Mouse (Mus musculus): Measurements from ENCODE around the gene Tmem258. TPM values are rescaled to one million over a fixed set of nuclear protein-coding genes. Genes with fewer than 3 reads are reported as not detected.

The Tmem258 gene
- polyA plus RNA-seq, 1 experiment from 2014 or later: 389 TPM

DNA sequence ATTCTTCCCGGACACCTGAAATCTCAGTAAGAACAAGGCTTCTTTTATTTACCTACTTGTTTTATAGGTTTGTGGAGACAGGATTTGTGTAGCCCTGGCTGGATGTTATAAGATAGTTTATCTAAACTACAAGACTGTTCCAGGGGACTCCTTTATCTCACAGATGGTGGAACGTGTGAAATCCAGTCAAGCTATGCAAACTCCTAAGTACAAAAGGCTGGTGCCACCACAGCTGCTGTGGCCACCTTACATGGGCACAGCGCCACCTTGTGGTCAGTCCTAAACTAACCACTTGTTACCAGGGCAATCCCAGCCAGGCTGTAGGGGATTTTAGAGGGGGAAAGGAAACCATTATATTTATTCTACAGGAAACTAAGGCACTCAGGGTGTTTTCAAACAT, 5.1 kb upstream of the Tmem258 start:
- WGBS: 29% methylated on average over 3 of the region's 3 CpGs
- Histone ChIP-seq H3K4me1 (replicated peaks) (peaks cover 9% of the 10 kb centered on the region), H3K4me3 (no peak overlapping the region), H3K4me2 (no peak overlapping the region), H3K9me3 (replicated peaks) (no peaks in the 10 kb centered on the region), H3K27ac (ENCODE audit: poor library complexity, severe bottlenecking) (no peak overlapping the region), H3K36me3 (peaks cover 66% of the 10 kb centered on the region), H3K9ac (no peak overlapping the region), H3K27me3 (replicated peaks) (no peaks in the 10 kb centered on the region)
- 0 out of 2 replicates have a peak, but pooled peaks have one; percentile 30 for ATAC-seq (ENCODE audit: insufficient number of reproducible peaks, low FRiP score)

DNA sequence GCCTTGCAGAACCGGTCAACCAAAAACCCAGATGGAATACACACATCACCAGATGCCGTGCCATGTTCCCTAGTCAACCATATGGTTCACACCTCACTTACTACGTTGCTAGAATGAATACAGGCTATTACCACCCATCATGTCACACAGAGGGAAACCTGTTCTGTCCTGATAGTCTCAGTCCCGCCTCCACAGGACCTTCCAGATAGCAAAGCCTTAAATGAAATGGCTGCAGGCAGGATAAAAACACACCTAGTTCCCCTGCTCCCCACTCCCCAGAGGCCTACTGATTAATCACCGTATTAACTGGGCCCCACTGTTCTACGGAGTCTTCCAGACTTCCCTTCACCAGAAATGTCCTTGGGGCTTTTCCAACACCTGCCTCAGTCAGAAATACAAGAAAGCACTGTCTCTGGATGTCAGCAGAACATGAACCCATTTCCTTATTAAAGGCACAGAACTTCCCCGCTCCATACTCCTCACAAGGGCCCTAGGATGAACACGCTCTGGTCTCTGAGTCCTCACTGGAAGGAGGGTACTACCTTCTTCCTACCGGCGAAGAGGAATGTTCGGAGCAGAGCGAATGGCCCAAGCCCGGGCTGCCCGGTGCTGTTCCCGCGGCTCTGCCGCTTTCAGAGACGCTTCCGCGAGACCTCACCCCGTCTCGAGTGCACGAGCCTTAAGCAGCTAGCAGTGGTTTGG, 517 bp upstream of the Tmem258 start:
- peaks cover 16% of the 10 kb centered on the region for H3K4me1 ChIP-seq (replicated peaks)
- ATAC-seq (ENCODE audit: insufficient number of reproducible peaks, low FRiP score): peak; percentile 37
- H3K27ac ChIP-seq (ENCODE audit: poor library complexity, severe bottlenecking): peak overlapping the region; percentile 86
- H3K4me3 ChIP-seq: peak overlapping the region; percentile 88
- peak overlapping the region; percentile 95 for H3K9ac ChIP-seq
- no peaks in the 10 kb centered on the region for H3K27me3 ChIP-seq (replicated peaks)
- no peaks in the 10 kb centered on the region for H3K9me3 ChIP-seq (replicated peaks)
- H3K4me2 ChIP-seq: peak overlapping the region; percentile 81
- 1% methylated on average over 23 of the region's 23 CpGs for WGBS
- peaks cover 51% of the 10 kb centered on the region for H3K36me3 ChIP-seq

DNA sequence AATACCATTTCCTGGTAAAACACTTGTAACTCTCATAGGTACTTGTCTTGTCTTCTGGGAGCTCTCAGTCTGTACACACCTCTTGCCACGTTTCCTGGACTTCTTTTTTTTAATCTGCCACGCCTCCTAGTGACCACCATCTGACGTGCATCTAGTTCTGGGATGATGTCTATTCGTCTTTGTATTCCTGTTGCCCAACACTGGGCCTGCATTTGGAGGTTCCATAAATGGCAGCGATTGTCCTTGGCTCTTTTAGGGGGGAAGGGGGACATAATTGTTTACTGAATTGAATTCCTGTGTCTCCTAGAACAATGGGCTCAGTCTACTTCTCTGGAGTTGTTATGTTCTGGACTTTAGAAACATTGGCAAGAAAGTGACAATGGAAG, 795 bp downstream of the Tmem258 start:
- Histone ChIP-seq H3K27ac (ENCODE audit: poor library complexity, severe bottlenecking) (peak overlapping the region; percentile 86; the same call in 1 of the 2 replicates), H3K9me3 (replicated peaks) (no peaks in the 10 kb centered on the region), H3K4me3 (peak overlapping the region; percentile 88), H3K4me2 (peak overlapping the region; percentile 81), H3K4me1 (replicated peaks) (peaks cover 16% of the 10 kb centered on the region), H3K36me3 (peaks cover 58% of the 10 kb centered on the region), H3K9ac (peak overlapping the region; percentile 95), H3K27me3 (replicated peaks) (no peaks in the 10 kb centered on the region)
- no peak for ATAC-seq (ENCODE audit: insufficient number of reproducible peaks, low FRiP score)
- WGBS: 1% methylated on average over 5 of the region's 5 CpGs

DNA sequence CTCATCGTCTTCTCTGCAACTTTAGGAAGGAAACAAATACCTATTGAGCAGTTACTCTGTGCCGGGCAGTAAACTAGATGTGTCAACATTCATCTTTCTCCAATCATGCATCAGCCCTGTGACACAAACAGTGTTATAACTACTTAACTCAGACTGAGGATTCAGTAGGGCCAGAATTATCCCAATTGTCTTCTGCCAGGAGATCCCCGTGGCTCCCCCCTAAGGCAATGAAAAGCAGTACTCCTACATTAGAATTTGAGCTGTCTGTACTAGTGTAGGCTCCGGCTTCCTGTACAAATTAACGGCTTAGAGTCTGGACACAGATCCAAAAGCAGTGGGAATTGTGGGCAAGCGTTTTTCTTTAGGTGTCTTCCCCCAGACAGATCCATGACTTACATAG, 1.2 kb downstream of the Tmem258 start:
- H3K4me1 ChIP-seq (replicated peaks): peaks cover 16% of the 10 kb centered on the region
- peak overlapping the region; percentile 40; the same call in 1 of the 2 replicates for H3K9ac ChIP-seq
- peaks cover 56% of the 10 kb centered on the region for H3K36me3 ChIP-seq
- ATAC-seq (ENCODE audit: insufficient number of reproducible peaks, low FRiP score): no peak
- H3K27ac ChIP-seq (ENCODE audit: poor library complexity, severe bottlenecking): no peak overlapping the region
- peak overlapping the region; percentile 81 for H3K4me2 ChIP-seq
- WGBS: 73% methylated on average over 6 of the region's 6 CpGs
- peak overlapping the region; percentile 88 for H3K4me3 ChIP-seq
- H3K9me3 ChIP-seq (replicated peaks): no peaks in the 10 kb centered on the region
- H3K27me3 ChIP-seq (replicated peaks): no peaks in the 10 kb centered on the region

DNA sequence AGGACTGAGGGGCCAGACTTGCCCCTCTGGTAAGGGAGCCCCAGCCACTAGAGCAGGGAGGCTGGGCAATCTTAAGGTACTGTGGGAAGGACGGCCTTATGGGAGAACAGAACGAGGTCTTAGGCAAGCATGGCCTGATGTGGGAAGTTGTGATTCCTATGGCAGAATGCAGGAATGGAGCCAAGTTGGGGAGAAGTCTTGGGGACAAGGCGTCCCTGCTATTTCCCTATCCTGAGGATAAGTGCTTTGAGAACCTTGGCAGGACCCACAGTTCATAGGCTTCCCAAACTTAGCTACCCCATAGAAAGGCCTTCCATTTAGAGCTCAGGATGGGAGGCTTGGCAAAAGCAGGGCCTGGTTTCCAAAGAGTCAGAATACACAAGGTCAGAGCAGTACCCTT, 5.0 kb downstream of the Tmem258 start:
- WGBS: 85% methylated on average over 3 of the region's 3 CpGs
- Histone ChIP-seq H3K27me3 (replicated peaks) (no peaks in the 10 kb centered on the region), H3K4me2 (no peak overlapping the region), H3K9me3 (replicated peaks) (no peaks in the 10 kb centered on the region), H3K27ac (ENCODE audit: poor library complexity, severe bottlenecking) (no peak overlapping the region), H3K9ac (no peak overlapping the region), H3K4me1 (replicated peaks) (peaks cover 7% of the 10 kb centered on the region; the same call in 1 of the 2 replicates), H3K36me3 (peaks cover 79% of the 10 kb centered on the region), H3K4me3 (no peak overlapping the region)
- no peak for ATAC-seq (ENCODE audit: insufficient number of reproducible peaks, low FRiP score)

DNA sequence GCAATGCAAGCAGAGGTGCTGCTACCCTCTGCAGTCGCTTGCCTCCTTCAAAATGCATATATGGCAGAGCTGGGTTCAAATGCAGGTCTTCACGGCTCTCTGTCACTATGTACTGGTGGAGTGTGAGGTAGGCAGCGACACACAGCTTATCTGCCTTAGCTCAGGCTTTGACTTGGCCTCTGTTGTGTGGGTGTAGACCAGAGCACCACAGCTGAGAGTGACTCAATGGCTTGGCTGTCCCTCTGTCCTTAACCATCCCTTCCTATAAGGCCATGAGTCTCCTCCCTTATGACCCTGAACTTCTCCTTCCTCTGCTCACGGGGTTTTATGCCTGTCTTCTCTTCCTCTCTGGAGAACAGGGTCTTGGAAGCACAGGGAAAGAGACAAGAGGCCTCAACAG, 7.1 kb downstream of the Tmem258 start:
- no peak for ATAC-seq (ENCODE audit: insufficient number of reproducible peaks, low FRiP score)
- peaks cover 80% of the 10 kb centered on the region for H3K36me3 ChIP-seq
- H3K4me2 ChIP-seq: no peak overlapping the region
- H3K27ac ChIP-seq (ENCODE audit: poor library complexity, severe bottlenecking): no peak overlapping the region
- no peaks in the 10 kb centered on the region for H3K4me1 ChIP-seq (replicated peaks)
- H3K27me3 ChIP-seq (replicated peaks): no peaks in the 10 kb centered on the region
- H3K9me3 ChIP-seq (replicated peaks): no peaks in the 10 kb centered on the region
- no peak overlapping the region for H3K9ac ChIP-seq
- 74% methylated on average over 4 of the region's 4 CpGs for WGBS
- H3K4me3 ChIP-seq: no peak overlapping the region

DNA sequence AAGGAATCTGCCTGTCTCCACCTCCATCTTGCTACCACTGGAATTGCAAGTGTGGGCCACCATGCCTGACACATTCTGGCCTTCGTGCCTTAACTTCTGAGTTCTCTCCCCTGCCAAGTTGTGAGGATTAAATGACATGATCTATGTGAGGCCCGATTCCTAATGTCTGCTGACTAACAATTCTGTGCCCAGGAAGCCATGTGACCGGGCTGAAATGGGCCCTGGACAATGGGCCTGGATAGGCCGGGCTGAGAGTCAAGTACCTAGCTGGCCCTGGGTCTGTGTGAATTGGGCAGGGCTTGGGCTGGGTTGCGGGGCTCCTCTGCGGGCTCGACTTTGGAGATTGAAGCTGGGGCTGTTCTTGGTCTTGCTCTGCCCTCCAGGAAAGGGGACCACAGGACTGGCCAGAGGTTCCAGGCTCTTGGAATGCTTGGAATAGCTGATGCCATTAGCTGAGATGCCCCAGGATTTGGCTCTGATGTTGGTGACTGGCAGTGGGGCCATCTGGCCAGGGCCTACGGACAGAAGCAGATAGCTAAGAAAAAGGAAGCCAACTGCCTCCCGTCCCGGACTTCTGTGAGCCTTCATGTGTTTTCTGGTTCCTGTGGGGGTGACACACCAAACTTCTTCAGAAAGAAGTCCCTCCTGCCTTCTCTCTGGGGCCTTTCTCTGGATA, 10.1 kb downstream of the Tmem258 start:
- 79% methylated on average over 10 of the region's 10 CpGs for WGBS
- H3K27ac ChIP-seq (ENCODE audit: poor library complexity, severe bottlenecking): no peak overlapping the region
- H3K9ac ChIP-seq: no peak overlapping the region
- peaks cover 52% of the 10 kb centered on the region for H3K36me3 ChIP-seq
- H3K4me1 ChIP-seq (replicated peaks): no peaks in the 10 kb centered on the region
- no peak overlapping the region for H3K4me2 ChIP-seq
- H3K9me3 ChIP-seq (replicated peaks): no peaks in the 10 kb centered on the region
- no peaks in the 10 kb centered on the region for H3K27me3 ChIP-seq (replicated peaks)
- no peak overlapping the region for H3K4me3 ChIP-seq
- ATAC-seq (ENCODE audit: insufficient number of reproducible peaks, low FRiP score): no peak

DNA sequence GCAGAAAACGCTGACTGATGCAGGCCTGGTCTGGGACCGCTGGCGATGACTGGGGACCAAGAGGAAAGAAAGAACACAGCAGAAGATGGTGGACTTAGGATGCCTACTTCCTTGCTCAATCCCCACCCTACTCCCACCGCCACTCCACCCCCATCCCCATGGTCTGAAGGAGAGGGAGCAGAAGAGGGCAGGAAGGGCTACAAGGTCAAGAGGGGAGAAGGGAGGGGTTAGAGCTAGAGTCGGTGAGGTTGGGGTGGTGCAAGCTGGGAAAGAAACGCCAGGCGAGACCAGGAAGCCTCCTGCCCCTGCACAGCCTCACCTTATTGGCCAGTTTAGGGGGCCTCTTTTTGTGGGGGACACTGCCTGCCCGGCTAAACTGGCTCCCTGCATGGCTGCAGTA, 12.3 kb downstream of the Tmem258 start:
- no peaks in the 10 kb centered on the region for H3K9me3 ChIP-seq (replicated peaks)
- H3K4me2 ChIP-seq: no peak overlapping the region
- ATAC-seq (ENCODE audit: insufficient number of reproducible peaks, low FRiP score): no peak
- no peak overlapping the region for H3K27ac ChIP-seq (ENCODE audit: poor library complexity, severe bottlenecking)
- no peak overlapping the region for H3K4me3 ChIP-seq
- H3K9ac ChIP-seq: no peak overlapping the region
- H3K27me3 ChIP-seq (replicated peaks): no peaks in the 10 kb centered on the region
- peaks cover 37% of the 10 kb centered on the region for H3K36me3 ChIP-seq
- 78% methylated on average over 8 of the region's 8 CpGs for WGBS
- H3K4me1 ChIP-seq (replicated peaks): 0 out of 2 replicates have a peak, but pooled peaks cover 5% of the 10 kb centered on the region

DNA sequence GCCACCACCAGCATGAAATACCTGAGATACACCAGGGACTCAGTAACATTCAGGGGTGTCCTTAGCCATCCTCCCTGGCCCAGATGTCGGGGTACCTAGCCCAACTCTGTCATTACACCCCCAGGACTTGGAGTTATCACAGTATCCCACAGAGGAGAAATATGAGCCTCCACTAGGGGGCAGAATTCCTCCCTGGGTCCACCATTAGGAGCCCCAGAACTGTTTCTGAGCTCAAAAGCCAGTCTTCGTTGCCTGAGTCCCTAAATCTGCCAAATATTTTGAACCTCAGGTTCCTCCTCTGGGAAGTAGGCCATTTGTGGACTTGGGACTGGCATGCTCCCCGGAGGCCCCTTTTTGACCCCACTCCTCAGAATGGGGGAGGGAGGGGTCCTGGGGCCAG, 15.3 kb downstream of the Tmem258 start:
- H3K36me3 ChIP-seq: peaks cover 7% of the 10 kb centered on the region; the same call in 1 of the 2 replicates
- H3K27ac ChIP-seq (ENCODE audit: poor library complexity, severe bottlenecking): no peak overlapping the region
- no peaks in the 10 kb centered on the region for H3K27me3 ChIP-seq (replicated peaks)
- no peak overlapping the region for H3K4me2 ChIP-seq
- no peak for ATAC-seq (ENCODE audit: insufficient number of reproducible peaks, low FRiP score)
- no peaks in the 10 kb centered on the region for H3K9me3 ChIP-seq (replicated peaks)
- WGBS: 48% methylated on average over 3 of the region's 3 CpGs
- no peak overlapping the region for H3K4me3 ChIP-seq
- peaks cover 23% of the 10 kb centered on the region for H3K4me1 ChIP-seq (replicated peaks)
- H3K9ac ChIP-seq: no peak overlapping the region

DNA sequence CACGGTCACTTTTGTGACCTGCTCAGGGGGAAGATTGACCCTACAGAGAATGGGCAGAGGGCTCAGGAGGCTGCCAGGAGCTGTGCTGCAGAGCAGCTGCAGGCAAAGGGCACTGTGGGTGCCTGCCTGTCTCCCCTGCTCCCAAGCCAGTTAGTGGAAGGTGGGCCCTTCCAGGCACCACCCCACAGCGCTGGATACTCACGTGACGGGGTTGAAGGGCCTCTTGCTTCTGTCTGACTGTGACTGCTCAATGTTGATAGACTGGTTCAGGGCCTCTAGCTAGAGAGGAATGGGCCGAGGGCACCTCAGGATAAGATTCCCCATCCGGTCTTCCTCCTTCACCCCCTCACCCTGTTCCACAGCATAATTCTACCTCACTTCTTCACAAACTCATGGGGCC, 15.8 kb downstream of the Tmem258 start:
- H3K4me3 ChIP-seq: no peak overlapping the region
- H3K27me3 ChIP-seq (replicated peaks): no peaks in the 10 kb centered on the region
- H3K9me3 ChIP-seq (replicated peaks): no peaks in the 10 kb centered on the region
- no peak overlapping the region for H3K9ac ChIP-seq
- no peak for ATAC-seq (ENCODE audit: insufficient number of reproducible peaks, low FRiP score)
- no peak overlapping the region for H3K27ac ChIP-seq (ENCODE audit: poor library complexity, severe bottlenecking)
- WGBS: 55% methylated on average over 6 of the region's 6 CpGs
- peaks cover 27% of the 10 kb centered on the region for H3K4me1 ChIP-seq (replicated peaks)
- no peak overlapping the region for H3K4me2 ChIP-seq
- 0 out of 2 replicates have a peak, but pooled peaks cover 6% of the 10 kb centered on the region for H3K36me3 ChIP-seq

DNA sequence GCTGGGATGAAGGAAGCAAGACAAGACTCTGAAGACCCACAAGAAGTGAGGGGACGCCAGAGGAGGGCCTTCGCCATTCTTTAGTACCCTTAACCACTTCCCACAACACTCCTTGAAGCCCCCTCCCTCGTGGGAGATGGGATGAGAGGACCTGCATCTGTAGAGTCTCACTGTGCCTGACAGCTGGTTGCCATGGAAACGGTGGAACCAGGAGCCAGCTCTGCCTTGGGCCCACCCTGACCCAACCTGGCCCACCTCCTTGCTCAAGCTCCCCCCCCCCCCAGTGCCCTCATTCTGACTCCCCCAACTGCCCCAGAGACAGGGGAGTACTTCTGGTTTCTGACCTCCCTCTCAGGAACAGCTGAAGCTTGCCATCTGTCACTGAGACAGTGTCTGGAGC, 17.8 kb downstream of the Tmem258 start:
- no peak overlapping the region for H3K9ac ChIP-seq
- no peaks in the 10 kb centered on the region for H3K9me3 ChIP-seq (replicated peaks)
- H3K4me1 ChIP-seq (replicated peaks): peaks cover 39% of the 10 kb centered on the region
- H3K27ac ChIP-seq (ENCODE audit: poor library complexity, severe bottlenecking): no peak overlapping the region
- no peak overlapping the region for H3K4me3 ChIP-seq
- H3K36me3 ChIP-seq: 0 out of 2 replicates have a peak, but pooled peaks cover 6% of the 10 kb centered on the region
- no peak for ATAC-seq (ENCODE audit: insufficient number of reproducible peaks, low FRiP score)
- no peak overlapping the region for H3K4me2 ChIP-seq
- no peaks in the 10 kb centered on the region for H3K27me3 ChIP-seq (replicated peaks)
- 33% methylated on average over 4 of the region's 4 CpGs for WGBS
